Mouse (Mus musculus) heart, postnatal 10 days (tissue): Measurements from ENCODE around the gene Zfp639. TPM values are rescaled to one million over a fixed set of nuclear protein-coding genes. Genes with fewer than 3 reads are reported as not detected.

ENCODE experiments used
- DNase-seq, 2 experiments: peaks; one replicate each; pipeline ENCODE4 v3.0.0; 2021
- intact Hi-C: fragments of 180-260 bp; cut with DNase I; formaldehyde crosslinking; loops from one replicate; pipeline ENCODE4 v1.15.1; 2025
- total RNA-seq, 2 experiments: library from RNA; stranded (reverse); gene quantifications; 2 replicates each; pipeline ENCODE4 v1.2.3; 2021

The Zfp639 gene
- total RNA-seq, 2 experiments from 2014 or later: 24.0 to 30.2 TPM

DNA sequence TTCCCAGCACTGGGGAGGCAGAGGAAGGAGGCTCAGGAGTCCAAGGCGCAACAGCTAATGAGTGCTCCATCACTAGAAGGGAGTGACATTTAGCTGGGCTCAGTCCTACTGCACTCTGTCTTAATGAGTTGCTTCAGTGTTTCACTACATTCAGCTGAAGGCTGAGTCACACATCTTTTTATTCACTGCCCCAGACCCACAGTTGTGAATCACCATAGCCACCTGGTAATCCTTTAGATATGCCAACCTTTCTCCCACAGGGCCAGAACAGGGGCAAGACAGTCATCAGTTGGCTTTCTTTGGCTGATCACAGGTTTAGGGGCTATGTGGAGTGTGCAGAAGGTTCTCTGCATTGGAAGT, 13.4 kb upstream of the Zfp639 start:
- intact Hi-C loops: no loop called here
- no peak for DNase-seq

DNA sequence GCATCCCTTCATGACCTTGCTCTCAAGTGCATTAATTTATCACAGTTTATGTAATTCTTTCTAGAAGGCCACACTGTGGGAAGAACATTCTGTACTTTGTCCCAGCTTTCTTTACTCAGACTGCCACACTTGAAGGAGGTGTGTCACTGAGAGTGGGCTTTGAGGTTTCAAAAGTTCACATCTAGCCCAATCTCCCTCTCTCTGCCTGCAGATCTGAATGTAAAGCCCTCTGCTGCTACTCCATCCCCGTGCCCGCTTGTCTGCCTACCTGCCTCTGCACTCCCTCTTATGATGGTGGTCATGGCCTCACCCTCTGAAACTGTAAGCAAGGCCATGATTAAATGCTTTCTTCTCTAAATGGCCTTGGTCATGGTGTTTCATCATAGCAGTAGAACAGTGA, 9.7 kb upstream of the Zfp639 start:
- DNase-seq: no peak
- intact Hi-C loops: no loop called here

DNA sequence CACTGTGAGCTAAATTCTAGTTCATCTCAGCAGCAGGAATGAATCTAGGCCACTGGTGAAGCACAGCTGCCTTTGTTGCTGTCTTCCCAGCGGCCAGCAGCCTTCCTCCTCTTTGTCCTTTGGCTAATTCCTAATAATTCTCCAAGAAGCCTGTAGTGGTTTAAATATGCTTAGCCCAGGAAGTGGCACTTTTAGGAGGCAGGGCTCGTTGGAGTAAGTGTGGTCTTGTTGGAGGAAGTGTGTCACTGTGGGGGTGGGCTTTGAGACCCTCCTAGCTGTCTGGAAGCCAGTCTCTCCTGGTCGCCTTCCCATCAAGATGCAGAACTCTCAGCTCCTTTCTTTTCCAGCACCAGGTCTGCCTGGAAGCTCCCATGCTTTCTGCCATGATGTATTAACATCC, 4.2 kb upstream of the Zfp639 start:
- intact Hi-C loops: loop anchor here (5.0 kb wide), 4 partner anchors 49 to 714 kb away; partner anchors contain the start of gene Pik3ca
- no peak for DNase-seq

DNA sequence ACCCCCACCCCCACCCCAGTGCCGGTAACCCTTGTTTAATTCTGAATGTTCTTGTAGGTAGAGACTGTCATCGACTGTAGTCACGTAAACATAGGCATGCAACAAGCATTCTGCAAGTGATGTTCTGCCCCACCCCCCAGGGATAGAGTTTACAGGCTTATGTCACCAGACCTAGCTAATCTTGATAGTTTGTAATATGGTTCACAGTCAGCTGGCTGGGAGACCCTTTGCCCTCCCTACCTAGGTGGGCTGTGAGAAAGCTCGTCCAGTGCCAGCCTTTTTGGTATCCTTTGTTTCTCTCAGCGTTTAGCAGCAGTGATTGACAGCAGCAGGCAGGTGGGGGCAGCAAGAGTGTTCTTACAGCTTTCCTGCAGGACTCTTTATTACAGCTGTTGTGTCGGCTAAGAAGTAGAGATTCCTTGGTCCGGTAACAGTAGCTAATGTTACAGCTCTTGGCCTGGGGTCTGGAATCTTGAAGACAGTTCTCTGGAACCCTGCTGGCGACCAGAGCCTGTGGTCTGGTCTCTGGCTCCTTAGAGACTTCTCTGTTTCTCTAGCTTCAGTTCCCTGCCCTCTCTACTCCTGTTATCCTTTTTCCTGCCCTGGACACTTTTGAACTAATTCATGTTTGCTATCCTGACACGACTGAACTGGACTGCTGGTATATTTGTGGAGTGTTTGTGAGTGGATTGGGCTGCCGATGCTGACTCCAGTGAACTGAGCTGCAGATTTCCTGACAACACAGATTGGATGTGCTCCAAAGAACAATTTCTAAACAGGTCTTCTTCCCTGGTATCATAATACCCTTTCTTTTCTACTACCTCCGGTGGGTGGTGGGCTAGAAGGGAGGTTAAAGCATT, 3.5 kb upstream of the Zfp639 start:
- intact Hi-C loops: loop anchor here (5.0 kb wide), 4 partner anchors 49 to 714 kb away; partner anchors contain the start of gene Pik3ca
- no peak for DNase-seq

DNA sequence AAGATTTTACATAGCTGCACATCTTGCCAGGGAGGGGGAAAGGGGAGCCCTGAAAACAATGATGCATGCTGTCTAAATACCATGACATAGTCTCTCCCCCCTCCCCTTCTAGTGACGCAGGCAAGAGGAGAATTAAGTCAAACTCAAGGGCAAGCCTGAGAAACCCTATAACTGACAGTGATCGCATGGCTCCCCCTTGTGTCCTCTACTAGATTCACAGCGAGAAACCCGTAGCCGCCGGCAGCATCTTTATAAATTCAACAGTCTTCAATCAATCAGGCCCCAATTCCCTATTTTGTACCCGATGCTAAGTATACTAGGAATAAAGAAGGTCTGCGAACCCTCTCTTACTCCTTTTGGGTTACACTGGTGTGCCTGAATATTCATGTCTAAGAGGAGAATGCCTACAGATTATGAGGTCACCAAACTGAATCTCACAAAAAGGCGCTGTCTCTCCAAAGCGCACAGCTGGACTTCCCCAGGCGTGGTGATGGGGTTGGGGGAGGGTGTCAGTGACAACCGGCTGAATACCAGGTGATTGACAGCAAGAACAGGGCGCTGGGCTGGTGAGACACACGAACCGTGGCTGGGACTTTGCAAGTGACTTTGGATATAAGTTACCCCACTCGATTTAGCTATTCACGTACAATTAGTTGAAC, 1.3 kb upstream of the Zfp639 start:
- intact Hi-C loops: loop anchor here (1.0 to 5.0 kb wide), 6 partner anchors 36 to 716 kb away; partner anchors contain the start of gene Pik3ca
- DNase-seq: peak; percentile 78 to 82

DNA sequence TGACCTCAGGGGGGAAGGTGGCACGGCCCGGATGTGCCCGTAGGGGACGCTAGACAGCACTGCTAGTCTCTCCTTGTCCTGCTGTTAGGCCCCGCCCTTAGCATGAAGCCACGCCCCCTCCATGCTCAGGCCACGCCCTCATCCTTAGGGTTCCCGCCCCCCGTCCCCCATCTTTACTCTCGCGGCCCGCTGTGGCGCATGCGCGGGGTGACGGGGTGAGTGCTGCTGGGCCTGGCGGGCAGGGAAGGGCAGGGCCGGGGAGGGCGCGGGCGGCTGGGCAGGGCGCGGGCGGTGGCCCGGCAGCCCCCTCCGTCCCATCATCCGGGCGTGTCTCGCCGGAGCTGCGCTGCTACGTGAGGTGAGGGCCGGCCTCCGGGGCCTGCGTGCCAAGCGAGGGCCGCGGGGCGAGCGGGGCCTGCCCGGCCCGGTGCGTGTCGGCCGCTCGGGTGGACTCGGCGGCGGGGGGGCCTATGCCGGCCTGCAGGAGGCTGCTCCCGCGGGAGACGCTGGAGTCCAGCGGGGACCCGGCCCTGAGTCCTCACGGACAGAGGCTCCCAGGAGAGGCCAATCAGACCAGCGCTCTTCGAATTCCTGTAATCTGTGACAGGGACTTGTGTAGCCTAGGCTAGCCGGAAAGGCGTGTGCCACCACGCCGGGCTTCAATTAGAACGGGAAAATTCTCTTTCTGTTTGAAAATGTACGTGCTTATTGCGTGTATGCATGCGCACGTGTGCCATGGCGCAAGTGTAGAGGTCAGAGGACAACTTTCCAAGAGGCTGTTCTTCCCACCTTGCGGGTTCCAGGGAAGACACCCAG, 524 bp downstream of the Zfp639 start:
- peak; percentile 96 to 98 for DNase-seq
- intact Hi-C loops: loop anchor here (2.0 to 5.0 kb wide), 2 partner anchors 18 to 187 kb away; partner anchors contain the start of gene Mfn1

DNA sequence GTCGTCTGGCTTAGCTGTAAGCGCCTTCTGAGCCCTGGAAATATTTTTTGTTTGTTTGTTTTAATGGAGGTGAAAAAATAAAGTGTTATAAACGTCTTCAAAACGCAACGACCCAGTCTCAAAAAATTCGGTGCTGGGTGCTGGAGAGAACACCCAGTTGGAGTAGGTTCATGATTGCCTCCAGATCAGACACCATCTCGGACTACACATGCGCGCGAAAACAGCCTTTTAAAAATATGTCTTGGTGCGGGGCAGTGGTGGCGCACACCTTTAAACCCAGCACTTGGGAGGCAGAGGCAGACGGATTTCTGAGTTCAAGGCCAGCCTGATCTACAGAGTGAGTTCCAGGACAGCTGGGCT, 1.1 kb downstream of the Zfp639 start:
- intact Hi-C loops: loop anchor here (2.0 to 5.0 kb wide), 2 partner anchors 18 to 186 kb away; partner anchors contain the start of gene Mfn1
- DNase-seq: no peak

DNA sequence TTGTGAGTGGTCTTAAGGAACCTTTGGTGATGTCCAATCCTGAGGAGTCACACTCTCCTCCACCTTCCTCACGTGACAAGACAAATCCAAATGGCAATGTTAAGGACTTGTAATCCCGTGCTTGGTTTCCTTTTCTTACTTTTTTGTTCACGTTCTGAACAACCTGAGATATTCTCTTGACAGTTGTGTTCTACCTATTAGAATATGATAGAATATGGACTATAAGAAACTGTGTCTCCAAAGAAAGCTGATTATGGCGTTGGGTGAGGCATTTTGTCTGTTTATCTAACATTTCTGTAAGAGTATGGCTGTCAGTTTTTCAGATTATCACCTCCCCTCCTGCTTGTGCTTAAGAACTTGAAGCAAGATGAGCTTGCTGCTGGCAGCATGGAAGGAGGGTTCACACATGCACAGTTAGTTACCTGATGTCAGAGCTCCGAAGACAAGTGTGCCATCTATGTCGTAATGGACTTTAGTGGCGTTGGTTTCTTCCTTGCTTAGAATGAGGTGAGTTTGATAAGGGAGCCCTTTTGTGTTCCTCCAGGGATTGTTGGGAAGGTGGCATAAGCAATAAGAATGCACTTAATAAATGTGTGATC, 2.7 kb downstream of the Zfp639 start:
- DNase-seq: no peak
- intact Hi-C loops: loop anchor here (5.0 kb wide), 1 partner anchor 185 kb away; no protein-coding TSS in a partner anchor

DNA sequence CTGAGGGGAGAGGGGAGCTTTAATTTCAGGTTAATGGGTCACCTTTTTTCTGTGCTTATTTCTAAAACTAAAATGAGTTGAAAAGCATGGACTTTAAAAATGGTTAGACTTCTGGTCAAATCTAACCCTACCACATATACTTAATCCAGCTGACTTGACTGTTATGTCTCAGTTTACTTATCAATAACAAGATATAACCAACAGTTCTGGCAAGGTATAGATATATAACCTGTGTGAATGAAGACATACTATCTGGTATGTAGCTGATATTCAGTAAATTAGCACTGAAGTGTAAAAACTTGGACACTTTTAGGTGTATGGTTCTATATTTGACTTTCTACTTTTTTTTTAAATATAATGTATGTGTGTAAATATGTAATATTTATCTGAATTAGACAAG, 3.5 kb downstream of the Zfp639 start:
- DNase-seq: no peak
- intact Hi-C loops: loop anchor here (5.0 kb wide), 1 partner anchor 184 kb away; no protein-coding TSS in a partner anchor

DNA sequence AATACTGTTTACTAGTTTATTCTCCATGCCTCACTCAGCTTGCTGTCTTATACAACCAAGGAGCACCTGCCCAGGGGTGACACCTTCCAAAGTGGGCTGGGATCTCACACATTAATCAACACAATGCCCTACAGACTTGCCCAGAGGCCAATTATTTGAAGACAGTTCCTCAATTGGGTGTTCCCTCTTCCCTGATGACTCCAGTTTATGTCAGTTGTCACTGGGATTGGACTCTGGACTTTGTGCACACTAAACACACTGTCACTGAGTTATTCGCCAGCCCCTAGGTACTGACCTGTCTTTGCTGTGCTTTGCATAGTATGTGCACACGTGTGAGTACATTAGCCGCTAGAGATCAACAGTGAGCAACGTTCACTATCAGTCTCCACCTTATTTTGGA, 17.1 kb downstream of the Zfp639 start:
- intact Hi-C loops: no loop called here

DNA sequence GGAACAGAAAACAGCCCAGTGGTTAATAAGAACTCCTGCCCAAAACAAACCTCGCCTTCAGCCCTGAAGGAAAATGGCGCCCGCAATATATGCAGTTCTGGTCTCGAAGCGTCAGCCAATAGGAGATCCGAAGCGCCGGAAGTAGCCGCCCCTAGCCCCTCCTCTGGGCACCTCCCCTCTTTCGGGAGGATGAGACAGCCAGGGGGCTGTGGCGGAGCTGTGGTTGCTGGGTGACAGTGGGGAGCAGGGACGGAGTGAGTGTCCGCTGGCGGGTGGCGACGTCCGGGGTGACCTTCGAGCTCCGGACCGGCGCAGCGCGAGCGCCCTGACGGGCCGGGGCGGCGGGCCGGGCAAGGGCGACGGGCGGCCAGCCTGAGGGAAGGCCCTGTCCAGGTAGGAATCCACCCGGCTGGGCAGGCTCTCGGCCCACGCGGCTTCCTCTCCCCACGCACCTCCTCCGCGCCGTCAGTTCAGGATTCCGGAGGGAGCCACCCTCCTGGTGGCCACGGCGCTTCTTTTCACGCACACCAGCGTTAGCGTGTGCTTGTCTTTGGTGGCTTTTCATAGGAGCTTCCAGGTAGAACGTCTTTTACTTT, 19.3 kb downstream of the Zfp639 start, which contains the start of gene Mfn1:
Gene Mfn1 (plus strand): TSS at position 163 of the 596 bp plus-strand sequence.
- peak; percentile 96 for DNase-seq
- intact Hi-C loops: loop anchor here (2.0 kb wide), 1 partner anchor 19 kb away; the partner anchor contains the start of gene Zfp639

More for the DNA sequence above, 17.1 kb downstream of the Zfp639 start:
- no peak for DNase-seq

DNA sequence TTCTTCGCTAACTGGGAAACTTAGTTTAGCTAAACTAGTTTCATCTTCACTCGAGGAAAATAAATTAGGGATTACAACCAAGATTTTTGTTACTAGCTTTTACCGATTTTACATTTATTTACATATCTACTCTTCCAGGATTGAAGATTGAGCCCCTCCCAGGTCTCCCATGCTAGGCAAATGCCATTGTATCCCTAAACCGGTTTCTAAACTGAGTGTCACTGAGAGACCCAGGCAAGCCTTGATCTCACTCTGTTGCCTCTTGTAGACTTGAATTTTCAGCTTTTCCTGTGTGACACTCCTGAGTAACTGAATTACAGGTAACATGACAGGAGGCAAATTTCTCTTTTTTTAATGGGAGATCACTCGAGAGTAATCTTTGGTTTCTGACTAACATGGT, 20.0 kb downstream of the Zfp639 start:
- intact Hi-C loops: no loop called here
- peak in 1 of 2 experiments; percentile 22 for DNase-seq

DNA sequence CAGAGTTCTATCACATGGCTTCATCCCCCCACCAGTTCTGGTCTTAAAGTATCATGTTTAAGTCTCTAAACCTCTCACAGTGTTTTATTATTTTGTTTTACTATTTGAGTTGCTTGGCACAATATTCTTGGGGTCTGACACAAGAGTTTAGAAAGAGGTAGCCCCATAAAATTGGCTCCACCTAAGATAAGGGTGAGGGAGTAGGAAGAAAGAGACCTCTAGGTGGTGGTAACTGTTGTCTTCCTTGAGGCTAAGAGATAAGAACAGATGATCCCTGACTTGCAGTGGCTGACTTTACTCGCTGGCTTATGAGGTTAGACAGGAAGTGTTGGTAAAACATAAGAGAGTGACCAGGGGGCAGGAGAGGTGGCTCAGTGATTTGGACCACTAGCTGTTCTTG, 25.6 kb downstream of the Zfp639 start:
- intact Hi-C loops: no loop called here
- DNase-seq: no peak

DNA sequence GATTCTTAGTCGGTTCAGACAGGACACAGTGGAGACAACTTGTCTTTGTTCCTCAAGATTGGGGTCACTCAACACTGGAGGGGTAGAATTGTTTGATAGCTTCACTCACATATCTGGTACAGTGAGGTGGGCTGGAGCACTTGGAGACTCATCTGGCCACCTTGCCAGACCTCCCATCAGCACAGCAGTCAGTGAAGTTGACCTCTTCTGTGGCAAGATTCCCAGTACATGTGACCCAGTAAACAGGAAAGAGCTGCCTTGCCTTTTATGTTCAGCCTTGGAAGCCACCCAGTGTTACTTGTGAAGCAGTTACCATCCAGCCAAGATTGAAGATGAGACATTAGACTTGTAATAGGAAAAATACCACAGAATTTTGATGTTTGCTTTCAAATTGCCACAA, 27.5 kb downstream of the Zfp639 start:
- intact Hi-C loops: no loop called here
- DNase-seq: peak; percentile 81 to 88

DNA sequence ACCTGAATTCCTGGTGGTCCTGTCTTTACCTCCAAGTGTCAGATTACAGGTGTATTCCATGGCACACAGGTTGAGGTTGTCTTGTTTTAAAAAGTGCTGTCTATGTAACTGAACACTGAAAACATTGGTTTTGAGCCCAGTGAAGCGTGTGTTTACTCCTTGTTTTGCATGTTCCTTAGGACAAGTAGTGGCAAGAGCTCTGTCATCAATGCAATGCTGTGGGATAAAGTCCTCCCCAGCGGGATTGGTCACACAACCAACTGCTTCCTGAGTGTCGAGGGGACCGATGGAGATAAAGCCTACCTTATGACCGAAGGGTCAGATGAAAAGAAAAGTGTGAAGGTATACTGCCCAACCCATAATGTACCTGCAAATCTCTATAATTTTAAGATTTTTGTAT, 28.0 kb downstream of the Zfp639 start:
- no peak for DNase-seq
- intact Hi-C loops: no loop called here

DNA sequence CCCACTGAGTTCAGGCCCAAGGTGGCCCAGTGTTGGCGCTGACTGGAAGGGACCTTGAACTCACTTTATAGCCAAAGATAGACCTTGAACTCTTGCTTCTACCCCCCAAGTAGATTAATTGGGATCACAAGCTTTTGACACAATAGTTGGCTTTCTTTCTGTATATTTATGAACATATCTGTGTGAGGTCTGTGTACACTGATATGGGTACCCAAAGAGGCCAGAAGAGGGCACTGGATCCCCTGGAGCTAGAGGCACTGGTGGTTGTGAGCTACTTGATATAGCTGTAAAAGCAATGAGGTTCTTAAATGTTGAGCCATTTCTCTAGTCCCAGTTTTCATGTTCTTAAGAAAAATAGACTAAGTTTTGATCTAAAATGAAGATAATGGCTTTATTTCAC, 43.0 kb downstream of the Zfp639 start:
- intact Hi-C loops: loop anchor here (2.0 kb wide), 1 partner anchor 146 kb away; no protein-coding TSS in a partner anchor
- DNase-seq: peak in 1 of 2 experiments; percentile 32

DNA sequence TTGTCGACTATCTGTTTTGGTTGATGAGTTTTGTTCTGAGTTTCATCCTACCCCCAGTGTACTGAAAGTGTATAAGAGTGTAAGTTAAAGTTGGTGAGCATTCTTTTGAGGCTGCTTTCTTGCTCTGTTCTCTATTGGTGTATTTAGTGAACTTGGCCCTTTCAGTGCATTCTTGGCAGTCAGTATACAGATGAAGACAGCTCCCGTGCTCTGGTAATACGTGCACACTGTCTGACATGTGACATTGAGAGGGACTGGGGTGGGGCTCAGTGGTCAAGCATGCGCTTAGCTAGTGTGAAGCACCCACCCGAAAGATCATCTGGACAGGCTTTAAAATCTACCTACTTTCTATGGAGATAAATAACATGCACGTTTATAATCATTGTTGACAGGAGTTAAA, 53.3 kb downstream of the Zfp639 start:
- intact Hi-C loops: no loop called here
- no peak for DNase-seq
